Mouse (Mus musculus) kidney, embryonic 16.5 days (tissue): ENCODE measurements around the gene Fgfr2. TPM values are rescaled to one million over a fixed set of nuclear protein-coding genes. Genes with fewer than 3 reads are reported as not detected.

Experiments used
- ATAC-seq: fragments of 200-750 bp; cut with Nextera tagmentation; 2 replicates; pipeline ENCODE4 v1.8.0; 2017; ENCODE audit warnings: moderate TSS enrichment; ENCODE audit not compliant: low FRiP score, low TSS enrichment
- H3K27ac ChIP-seq: fragments of 300-500 bp; sonication (generic); 2 replicates; pipeline ENCODE4 v1.5.1; 2014; ENCODE audit warnings: low read length
- H3K27me3 ChIP-seq: fragments of 300-500 bp; sonication (generic); 2 replicates; pipeline ENCODE4 v1.6.1; 2014; ENCODE audit warnings: low read length, control low read depth, mixed read lengths; ENCODE audit not compliant: insufficient read depth
- H3K36me3 ChIP-seq: fragments of 300-500 bp; sonication (generic); 2 replicates; pipeline ENCODE4 v1.6.1; 2014; ENCODE audit warnings: low read length, control low read depth, mixed read lengths; ENCODE audit not compliant: insufficient read depth
- H3K4me1 ChIP-seq: fragments of 300-500 bp; sonication (generic); 2 replicates; pipeline ENCODE4 v1.6.1; 2014; ENCODE audit warnings: low read length, control low read depth, mixed read lengths; ENCODE audit not compliant: insufficient read depth
- H3K4me2 ChIP-seq: fragments of 300-500 bp; sonication (generic); replicated peaks from 2 replicates; pipeline ENCODE4 v1.6.1; 2014; ENCODE audit warnings: low read depth, low read length
- H3K4me3 ChIP-seq: fragments of 300-500 bp; sonication (generic); 2 replicates; pipeline ENCODE4 v1.5.1; 2014; ENCODE audit warnings: mild to moderate bottlenecking, low read length
- H3K9ac ChIP-seq: fragments of 300-500 bp; sonication (generic); replicated peaks from 2 replicates; pipeline ENCODE4 v1.6.1; 2014; ENCODE audit warnings: low read length
- H3K9me3 ChIP-seq: fragments of 300-500 bp; sonication (generic); 2 replicates; pipeline ENCODE4 v1.6.1; 2016; ENCODE audit warnings: low read length, control low read depth
- WGBS: fragments of 180-500 bp; shearing (Covaris S2); extraction: QIAGEN DNeasy Blood & Tissue Kit; methylation state at CpG from one replicate; pipeline ENCODE4 v1.1.7; 2014; 5-methylcytosine and 5-hydroxymethylcytosine counted together
- polyA plus RNA-seq: library from polyadenylated mRNA; unstranded; fragments of >200 nt; fragmentation: Nextera tagmentation; extraction: Ambion mirVana; gene quantifications from 2 replicates; pipeline ENCODE4 v1.2.1, GENCODE M21; 2015

The Fgfr2 gene
- polyA plus RNA-seq, 1 experiment from 2014 or later, result 118 TPM

DNA sequence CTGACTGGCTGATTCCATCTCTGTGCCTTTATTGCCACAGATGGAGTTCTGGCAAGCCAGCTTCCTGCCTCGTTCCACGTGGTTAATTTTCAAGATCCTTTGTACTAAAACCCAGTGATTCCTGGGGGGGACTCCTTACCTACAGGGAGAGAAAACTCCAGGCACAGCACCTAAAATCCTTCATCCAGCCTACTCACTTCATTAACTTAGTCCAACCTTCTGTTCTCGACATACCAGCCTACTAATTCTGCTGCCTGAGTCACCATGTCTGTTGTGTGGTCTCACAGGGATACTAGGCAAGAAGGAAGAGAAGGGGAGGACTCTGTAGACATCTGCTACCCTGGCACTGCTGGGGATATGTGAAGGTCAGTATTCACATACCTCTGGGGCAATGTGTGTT is 1048.6 kb downstream of the Fgfr2 start:
- no peaks in the 10 kb centered on the region for H3K36me3 ChIP-seq
- no peak overlapping the region for H3K9ac ChIP-seq
- no peak for ATAC-seq
- H3K9me3 ChIP-seq, result no peaks in the 10 kb centered on the region
- H3K4me3 ChIP-seq, result no peak overlapping the region
- WGBS, result 57% methylated on average over 3 of the region's 3 CpGs
- no peaks in the 10 kb centered on the region for H3K4me1 ChIP-seq
- no peak overlapping the region for H3K4me2 ChIP-seq
- no peak overlapping the region for H3K27ac ChIP-seq
- no peaks in the 10 kb centered on the region for H3K27me3 ChIP-seq

DNA sequence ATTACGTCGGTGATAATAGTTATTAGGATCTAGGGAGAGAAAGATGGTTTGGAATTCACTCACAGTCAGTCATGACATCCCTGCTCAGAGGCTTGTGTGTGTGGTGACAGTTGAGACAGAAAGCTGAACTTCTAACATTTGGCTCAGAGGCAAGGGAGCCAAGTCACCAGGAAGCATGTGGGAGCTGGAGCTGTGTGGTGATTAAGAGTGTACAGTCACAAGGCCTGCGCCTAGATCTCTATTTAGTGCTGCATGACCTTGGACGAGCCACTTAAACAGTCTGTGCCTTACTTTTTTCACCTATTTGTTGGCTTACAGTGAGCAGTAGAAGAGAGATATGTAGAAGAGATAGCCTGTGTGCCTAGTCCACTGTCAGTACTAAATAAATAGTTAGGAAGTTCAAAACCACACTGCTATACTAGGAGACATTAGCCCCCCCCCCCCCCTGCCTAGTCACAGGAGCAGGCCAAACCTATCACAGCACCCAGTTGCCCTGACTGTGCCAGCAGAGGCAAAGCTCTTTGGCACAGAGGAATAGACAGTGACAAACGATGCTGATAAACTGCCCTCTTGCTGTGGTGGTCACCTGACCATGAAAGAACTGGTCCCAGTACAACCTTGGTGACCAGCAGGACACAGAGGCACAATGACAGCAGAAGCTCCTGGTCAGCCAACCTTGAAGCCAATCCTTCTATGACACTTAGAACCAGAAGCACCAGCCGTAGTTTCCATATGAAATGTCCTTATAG is 1052.1 kb downstream of the Fgfr2 start:
- Histone ChIP-seq H3K4me1 (no peaks in the 10 kb centered on the region), H3K4me3 (no peak overlapping the region), H3K9ac (no peak overlapping the region), H3K27ac (no peak overlapping the region), H3K4me2 (no peak overlapping the region), H3K36me3 (no peaks in the 10 kb centered on the region), H3K27me3 (no peaks in the 10 kb centered on the region), H3K9me3 (no peaks in the 10 kb centered on the region)
- WGBS, result 78% methylated on average over 6 of the region's 6 CpGs
- no peak for ATAC-seq

DNA sequence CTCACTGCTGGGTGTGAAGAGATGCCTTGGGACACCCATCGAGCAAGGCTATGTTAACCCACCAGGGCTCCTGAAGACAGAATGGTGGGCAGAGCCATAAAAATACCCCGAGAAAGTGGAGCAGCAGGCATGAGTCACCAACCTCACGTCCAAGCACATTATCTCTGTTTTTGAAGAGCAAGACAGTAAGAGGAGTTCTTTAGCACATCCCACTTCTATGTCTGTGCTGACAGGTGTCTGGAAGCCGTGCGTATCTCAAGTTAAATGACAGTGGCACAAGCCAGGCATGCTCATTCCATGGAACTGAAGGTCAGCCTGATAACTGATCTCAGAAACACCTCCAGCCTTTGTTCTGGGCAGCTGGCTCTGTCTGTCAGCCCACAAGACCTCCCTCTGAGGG is 1055.2 kb downstream of the Fgfr2 start:
- Histone ChIP-seq H3K9ac (no peak overlapping the region), H3K4me2 (no peak overlapping the region), H3K36me3 (no peaks in the 10 kb centered on the region), H3K4me3 (no peak overlapping the region), H3K4me1 (no peaks in the 10 kb centered on the region), H3K27me3 (no peaks in the 10 kb centered on the region), H3K9me3 (no peaks in the 10 kb centered on the region), H3K27ac (no peak overlapping the region)
- 76% methylated on average over 5 of the region's 5 CpGs for WGBS
- no peak for ATAC-seq

DNA sequence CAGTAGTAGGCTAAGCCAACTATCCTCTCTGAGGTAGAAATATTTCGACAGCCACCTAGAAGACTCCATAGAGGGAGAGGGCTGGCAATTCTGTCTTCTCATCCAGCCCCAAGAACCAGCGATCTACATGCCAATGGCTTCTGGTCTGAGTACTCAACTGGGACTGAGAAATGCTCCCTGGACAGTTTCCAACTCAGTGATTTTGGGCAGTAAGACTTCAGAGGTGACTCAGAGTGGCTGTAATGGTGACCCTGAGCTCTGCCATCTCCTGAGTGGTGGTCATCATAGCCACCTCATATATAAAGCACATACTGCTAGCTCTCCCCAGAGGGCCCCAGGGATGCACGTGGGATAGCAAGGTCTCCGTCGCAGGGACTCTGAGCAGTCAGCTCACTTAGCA is 1055.6 kb downstream of the Fgfr2 start:
- Histone ChIP-seq H3K36me3 (no peaks in the 10 kb centered on the region), H3K9me3 (no peaks in the 10 kb centered on the region), H3K4me2 (no peak overlapping the region), H3K4me3 (no peak overlapping the region), H3K9ac (no peak overlapping the region), H3K4me1 (no peaks in the 10 kb centered on the region), H3K27me3 (no peaks in the 10 kb centered on the region), H3K27ac (no peak overlapping the region)
- 79% methylated on average over 5 of the region's 5 CpGs for WGBS
- no peak for ATAC-seq

DNA sequence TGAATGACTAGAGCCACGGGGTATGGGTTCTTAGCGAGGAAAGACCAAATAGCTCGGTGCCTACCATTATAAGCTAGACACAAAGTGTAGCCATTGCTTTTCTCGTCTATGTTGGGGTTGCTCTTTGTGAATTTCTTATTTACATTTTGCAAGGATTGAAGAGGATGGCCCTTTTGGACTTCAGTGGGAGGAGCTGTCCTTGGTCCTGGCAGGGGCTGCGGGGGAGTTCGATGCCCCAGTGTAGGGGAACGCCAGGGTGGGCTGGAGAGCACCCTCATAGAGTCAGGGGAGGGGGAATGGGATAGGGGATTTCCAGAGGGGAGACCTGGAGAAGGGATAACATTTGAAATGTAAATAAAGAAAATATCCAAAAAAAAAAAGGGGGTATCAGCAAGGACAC is 1063.0 kb downstream of the Fgfr2 start:
- no peak overlapping the region for H3K4me2 ChIP-seq
- H3K27me3 ChIP-seq, result no peaks in the 10 kb centered on the region
- H3K9ac ChIP-seq, result no peak overlapping the region
- WGBS, result 67% methylated on average over 7 of the region's 7 CpGs
- no peak overlapping the region for H3K27ac ChIP-seq
- no peaks in the 10 kb centered on the region for H3K4me1 ChIP-seq
- H3K4me3 ChIP-seq, result no peak overlapping the region
- ATAC-seq, result no peak
- H3K36me3 ChIP-seq, result no peaks in the 10 kb centered on the region
- H3K9me3 ChIP-seq, result no peaks in the 10 kb centered on the region

DNA sequence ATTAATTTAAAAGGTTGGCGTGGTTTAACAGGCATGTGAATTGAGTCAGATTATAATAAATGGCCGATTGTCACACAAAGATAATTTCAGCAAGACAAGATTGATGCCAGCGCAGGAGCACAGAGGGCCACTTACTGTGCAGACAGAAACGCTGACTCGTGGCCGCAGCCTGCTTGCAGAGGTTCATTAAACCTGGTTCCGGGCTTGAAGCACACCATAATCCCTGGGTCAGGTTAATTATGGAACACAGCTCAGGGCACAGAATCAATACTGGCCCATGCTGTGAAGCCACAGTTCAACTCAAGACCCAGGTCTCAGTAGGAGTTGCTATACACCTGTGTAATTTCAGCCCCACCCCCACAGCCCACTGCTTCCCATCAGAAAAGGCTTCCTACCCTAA is 1066.6 kb downstream of the Fgfr2 start:
- Histone ChIP-seq H3K36me3 (no peaks in the 10 kb centered on the region), H3K9ac (no peak overlapping the region), H3K4me3 (no peak overlapping the region), H3K27me3 (no peaks in the 10 kb centered on the region), H3K4me2 (no peak overlapping the region), H3K4me1 (no peaks in the 10 kb centered on the region), H3K27ac (no peak overlapping the region), H3K9me3 (no peaks in the 10 kb centered on the region)
- 60% methylated on average over 7 of the region's 7 CpGs for WGBS
- no peak for ATAC-seq

DNA sequence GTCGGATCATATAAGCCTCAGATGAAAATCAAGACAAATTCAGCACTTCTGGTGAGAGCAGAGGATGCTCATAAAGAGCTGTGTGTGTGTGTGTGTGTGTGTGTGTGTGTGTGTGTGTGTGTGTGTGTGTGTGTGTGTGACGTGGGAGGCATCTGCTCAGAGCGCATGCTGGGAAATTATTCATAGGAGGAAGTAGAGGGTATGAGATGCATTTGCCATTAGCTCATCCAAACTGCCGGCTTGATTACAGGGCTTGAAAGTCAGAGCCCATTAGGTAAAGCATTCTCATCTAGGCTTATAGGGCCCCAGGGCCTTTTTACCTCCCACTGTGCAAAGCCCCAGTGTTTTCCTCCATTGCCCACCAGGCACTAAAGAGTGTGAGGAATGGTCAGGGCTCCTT is 1076.5 kb downstream of the Fgfr2 start:
- Histone ChIP-seq H3K36me3 (no peaks in the 10 kb centered on the region), H3K4me3 (no peak overlapping the region), H3K27me3 (no peaks in the 10 kb centered on the region), H3K4me2 (no peak overlapping the region), H3K4me1 (no peaks in the 10 kb centered on the region), H3K9me3 (no peaks in the 10 kb centered on the region), H3K27ac (no peak overlapping the region), H3K9ac (no peak overlapping the region)
- ATAC-seq, result no peak
- 53% methylated on average over 4 of the region's 4 CpGs for WGBS

DNA sequence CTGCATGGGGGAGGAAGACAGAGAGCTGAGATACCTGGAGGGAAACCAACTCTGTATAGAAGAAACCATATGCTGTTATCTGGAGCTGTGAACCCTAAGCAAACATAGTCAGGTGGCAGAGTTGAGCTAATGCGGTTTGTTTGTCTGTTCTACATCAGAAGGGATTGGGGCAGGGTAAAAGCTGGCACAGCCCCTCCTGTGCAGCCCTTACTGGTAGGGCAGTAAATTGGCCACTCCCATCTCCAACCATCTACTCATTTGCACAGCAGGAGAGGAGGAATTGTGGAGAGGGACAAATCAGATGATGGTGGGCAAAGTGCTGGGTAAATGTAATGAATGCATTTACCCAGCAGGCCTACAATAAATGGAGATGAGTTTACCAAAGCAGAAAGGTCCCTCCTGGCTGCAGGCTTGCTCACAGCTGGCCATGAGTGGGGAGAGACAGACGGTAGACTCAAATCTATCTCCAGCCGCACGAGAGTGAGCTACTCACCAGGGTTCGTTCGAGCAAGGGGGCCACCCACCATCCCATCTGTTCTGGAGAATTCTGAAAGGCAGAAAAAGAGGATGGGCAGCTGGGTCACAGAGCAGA is 1091.1 kb downstream of the Fgfr2 start:
- Histone ChIP-seq H3K27me3 (no peaks in the 10 kb centered on the region), H3K4me2 (no peak overlapping the region), H3K4me1 (no peaks in the 10 kb centered on the region), H3K9ac (no peak overlapping the region), H3K9me3 (no peaks in the 10 kb centered on the region), H3K27ac (no peak overlapping the region), H3K4me3 (no peak overlapping the region), H3K36me3 (no peaks in the 10 kb centered on the region)
- no peak for ATAC-seq
- WGBS, result 37% methylated on average over 6 of the region's 6 CpGs

DNA sequence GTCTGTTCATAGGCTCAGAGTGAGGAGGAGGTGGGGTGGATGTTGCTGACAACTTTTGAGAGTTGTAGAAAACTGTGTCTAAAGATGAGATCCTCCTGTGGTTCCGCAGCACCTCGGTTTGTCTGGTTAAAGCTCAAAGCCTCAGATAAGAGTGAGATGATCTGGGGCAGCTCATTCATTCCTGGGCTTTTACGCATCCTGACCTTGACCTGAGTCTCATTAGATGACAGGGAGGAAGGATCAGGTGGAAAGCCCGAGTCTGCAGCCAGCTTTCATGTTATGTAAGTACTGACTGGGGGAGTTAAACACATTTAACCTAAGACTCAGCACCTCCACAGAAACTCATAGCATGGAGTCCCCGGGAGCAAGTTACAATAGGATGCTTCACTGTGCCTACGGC is 1096.5 kb downstream of the Fgfr2 start:
- no peak overlapping the region for H3K27ac ChIP-seq
- H3K4me1 ChIP-seq, result no peaks in the 10 kb centered on the region
- no peaks in the 10 kb centered on the region for H3K36me3 ChIP-seq
- no peak for ATAC-seq
- no peak overlapping the region for H3K9ac ChIP-seq
- no peak overlapping the region for H3K4me3 ChIP-seq
- H3K27me3 ChIP-seq, result no peaks in the 10 kb centered on the region
- no peaks in the 10 kb centered on the region for H3K9me3 ChIP-seq
- 49% methylated on average over 6 of the region's 6 CpGs for WGBS
- H3K4me2 ChIP-seq, result no peak overlapping the region

DNA sequence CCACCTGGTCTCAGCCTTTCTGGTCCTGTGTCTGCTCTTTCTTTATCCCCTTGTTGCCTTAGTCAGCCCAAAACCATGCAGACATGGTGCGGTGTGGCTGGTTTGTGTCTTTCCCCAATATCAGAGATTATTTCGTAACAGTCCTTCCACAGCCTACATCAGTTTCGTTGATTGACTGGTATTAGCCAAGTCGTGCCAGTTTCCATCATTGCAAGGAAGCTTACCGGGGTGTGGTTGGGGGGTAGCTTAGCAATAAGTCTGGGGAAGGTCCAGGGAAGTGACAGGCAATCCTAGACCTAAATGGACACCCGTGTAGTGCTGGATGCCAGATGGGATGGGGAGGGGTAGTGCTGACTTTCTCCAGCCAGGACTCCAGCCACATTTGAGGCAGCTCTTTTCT is 1097.6 kb downstream of the Fgfr2 start:
- Histone ChIP-seq H3K36me3 (no peaks in the 10 kb centered on the region), H3K4me3 (no peak overlapping the region), H3K4me2 (no peak overlapping the region), H3K27ac (no peak overlapping the region), H3K9ac (no peak overlapping the region), H3K9me3 (no peaks in the 10 kb centered on the region), H3K27me3 (no peaks in the 10 kb centered on the region), H3K4me1 (no peaks in the 10 kb centered on the region)
- ATAC-seq, result no peak
- 71% methylated on average over 6 of the region's 6 CpGs for WGBS
